Mouse (Mus musculus): ENCODE results near the gene Igf1r. TPM values are rescaled to one million over a fixed set of nuclear protein-coding genes. Genes with fewer than 3 reads are reported as not detected.

Gene Igf1r
- polyA plus RNA-seq, 1 experiment from 2014 or later: 23.2 TPM

DNA sequence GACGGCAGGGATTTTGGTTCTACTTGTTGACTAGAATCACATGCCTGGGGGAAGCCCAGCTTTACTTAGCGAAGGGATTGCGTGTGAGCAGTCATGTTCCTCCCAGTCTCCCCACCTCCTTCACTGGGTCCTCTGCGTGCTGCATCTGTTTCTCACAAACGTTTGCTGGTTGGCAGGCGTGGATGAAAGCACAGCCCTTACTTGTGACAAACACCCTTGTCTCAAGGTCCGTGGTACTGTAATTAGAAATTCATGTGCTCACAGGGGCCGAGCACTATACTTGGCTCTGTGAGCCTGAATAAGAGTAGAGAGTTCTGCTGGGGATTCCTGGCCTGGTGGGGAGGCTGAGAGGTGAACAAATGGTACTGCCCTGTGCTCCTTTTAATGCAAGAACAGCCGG, 73.4 kb downstream of the Igf1r start:
- ATAC-seq (ENCODE audit: insufficient number of reproducible peaks, insufficient read depth, low FRiP score, low read depth): no peak

DNA sequence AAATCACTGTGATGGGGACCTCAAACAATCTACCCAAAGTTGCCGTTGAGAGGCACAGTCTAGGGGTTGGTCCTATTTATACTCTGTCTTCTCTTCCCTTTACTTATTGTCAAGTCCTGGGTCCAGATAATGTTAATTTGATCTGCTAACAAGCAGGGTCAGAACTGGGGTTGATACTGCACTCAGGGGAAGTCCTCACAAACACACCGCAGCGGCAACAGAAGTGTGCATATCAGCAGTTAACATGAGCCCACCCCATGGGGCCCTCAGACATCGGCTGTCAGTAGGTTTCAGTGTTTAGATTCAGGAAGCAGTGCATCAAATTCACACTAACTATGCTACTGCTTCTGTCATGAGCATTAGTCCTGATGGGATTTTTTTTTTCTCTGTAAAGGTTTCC, 75.5 kb downstream of the Igf1r start:
- no peaks in the 10 kb centered on the region for H3K36me3 ChIP-seq (ENCODE audit: control insufficient read depth, insufficient read depth, low read length)
- H3K27me3 ChIP-seq (ENCODE audit: control insufficient read depth, insufficient read depth, low read length): no peaks in the 10 kb centered on the region
- no peak overlapping the region for H3K9ac ChIP-seq (replicated peaks; ENCODE audit: low read depth, low read length)
- no peak overlapping the region for H3K27ac ChIP-seq (ENCODE audit: low read length)
- no peak overlapping the region for H3K4me2 ChIP-seq (replicated peaks; ENCODE audit: low read depth, low read length)
- no peak overlapping the region for H3K4me3 ChIP-seq (ENCODE audit: low read depth, low read length)
- no peaks in the 10 kb centered on the region for H3K9me3 ChIP-seq (ENCODE audit: control insufficient read depth, low read depth, low read length)
- WGBS: 33% methylated on average over 4 of the region's 4 CpGs
- peaks cover 17% of the 10 kb centered on the region for H3K4me1 ChIP-seq (ENCODE audit: control insufficient read depth, insufficient read depth, low read length)
- no peak for ATAC-seq (ENCODE audit: insufficient number of reproducible peaks, insufficient read depth, low FRiP score, low read depth)

More for the DNA sequence above, 73.4 kb downstream of the Igf1r start:
- no peak overlapping the region; the same call in 1 of the 2 replicates for H3K9ac ChIP-seq (replicated peaks; ENCODE audit: low read depth, low read length)
- no peaks in the 10 kb centered on the region for H3K9me3 ChIP-seq (ENCODE audit: control insufficient read depth, low read depth, low read length)
- H3K27ac ChIP-seq (ENCODE audit: low read length): no peak overlapping the region
- H3K36me3 ChIP-seq (ENCODE audit: control insufficient read depth, insufficient read depth, low read length): no peaks in the 10 kb centered on the region
- H3K4me3 ChIP-seq (ENCODE audit: low read depth, low read length): no peak overlapping the region
- no peak overlapping the region for H3K4me2 ChIP-seq (replicated peaks; ENCODE audit: low read depth, low read length)
- H3K27me3 ChIP-seq (ENCODE audit: control insufficient read depth, insufficient read depth, low read length): no peaks in the 10 kb centered on the region
- H3K4me1 ChIP-seq (ENCODE audit: control insufficient read depth, insufficient read depth, low read length): peaks cover 22% of the 10 kb centered on the region
- WGBS: 77% methylated on average over 9 of the region's 9 CpGs

DNA sequence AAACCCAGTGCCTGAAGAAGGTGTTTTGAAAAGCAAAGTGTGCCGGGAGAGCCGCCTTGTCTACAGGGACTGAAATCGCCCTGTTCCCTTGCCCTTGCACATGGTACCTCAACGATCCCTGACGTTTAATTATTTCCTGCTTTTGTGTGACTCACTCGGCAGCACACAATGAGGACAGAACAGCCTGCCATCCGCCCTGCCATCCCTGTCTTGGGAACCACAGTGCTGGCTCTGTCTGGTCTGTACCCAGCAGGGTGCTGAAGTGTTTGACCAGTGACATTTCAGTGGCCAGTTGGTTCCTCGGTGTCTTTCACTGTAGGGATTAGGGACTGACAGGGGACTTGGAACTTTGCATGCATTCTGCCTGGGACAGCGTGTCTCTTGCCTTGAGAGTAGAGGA, 78.2 kb downstream of the Igf1r start:
- Histone ChIP-seq H3K9ac (replicated peaks; ENCODE audit: low read depth, low read length) (no peak overlapping the region), H3K27me3 (ENCODE audit: control insufficient read depth, insufficient read depth, low read length) (no peaks in the 10 kb centered on the region), H3K27ac (ENCODE audit: low read length) (no peak overlapping the region), H3K4me1 (ENCODE audit: control insufficient read depth, insufficient read depth, low read length) (peaks cover 17% of the 10 kb centered on the region), H3K4me2 (replicated peaks; ENCODE audit: low read depth, low read length) (no peak overlapping the region), H3K4me3 (ENCODE audit: low read depth, low read length) (no peak overlapping the region), H3K36me3 (ENCODE audit: control insufficient read depth, insufficient read depth, low read length) (no peaks in the 10 kb centered on the region), H3K9me3 (ENCODE audit: control insufficient read depth, low read depth, low read length) (no peaks in the 10 kb centered on the region)
- ATAC-seq (ENCODE audit: insufficient number of reproducible peaks, insufficient read depth, low FRiP score, low read depth): no peak
- 40% methylated on average over 9 of the region's 9 CpGs for WGBS

DNA sequence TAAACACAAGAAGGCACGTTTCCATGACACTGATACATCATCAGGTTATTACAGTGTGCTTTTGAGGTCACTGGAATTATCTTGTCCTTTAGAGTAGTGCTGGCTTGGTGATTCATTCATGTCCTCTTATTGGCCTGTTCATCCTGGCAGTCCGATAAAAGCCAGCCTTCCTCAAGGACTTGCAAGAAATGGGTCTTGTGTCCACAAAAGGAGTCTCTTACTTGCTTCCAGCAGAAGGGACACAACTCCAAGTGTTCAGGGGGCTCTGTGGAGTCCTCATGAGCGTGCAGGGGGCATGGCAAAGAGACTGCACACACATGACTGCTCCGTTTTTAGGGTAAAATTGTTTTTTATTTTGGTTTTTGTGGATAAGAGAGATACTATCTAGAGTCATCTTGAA, 83.9 kb downstream of the Igf1r start:
- no peaks in the 10 kb centered on the region for H3K4me1 ChIP-seq (ENCODE audit: control insufficient read depth, insufficient read depth, low read length)
- no peak for ATAC-seq (ENCODE audit: insufficient number of reproducible peaks, insufficient read depth, low FRiP score, low read depth)
- no peak overlapping the region for H3K4me3 ChIP-seq (ENCODE audit: low read depth, low read length)
- no peaks in the 10 kb centered on the region for H3K9me3 ChIP-seq (ENCODE audit: control insufficient read depth, low read depth, low read length)
- no peak overlapping the region for H3K4me2 ChIP-seq (replicated peaks; ENCODE audit: low read depth, low read length)
- H3K9ac ChIP-seq (replicated peaks; ENCODE audit: low read depth, low read length): no peak overlapping the region
- WGBS: 76% methylated on average over 4 of the region's 4 CpGs
- H3K27ac ChIP-seq (ENCODE audit: low read length): no peak overlapping the region
- no peaks in the 10 kb centered on the region for H3K27me3 ChIP-seq (ENCODE audit: control insufficient read depth, insufficient read depth, low read length)
- no peaks in the 10 kb centered on the region for H3K36me3 ChIP-seq (ENCODE audit: control insufficient read depth, insufficient read depth, low read length)

GRCm38 (mm10) chr7:68038846-68039245, 86.2 kb downstream of the Igf1r start:
- H3K9me3 ChIP-seq (ENCODE audit: control insufficient read depth, low read depth, low read length): no peaks in the 10 kb centered on the region
- H3K36me3 ChIP-seq (ENCODE audit: control insufficient read depth, insufficient read depth, low read length): no peaks in the 10 kb centered on the region
- no peaks in the 10 kb centered on the region for H3K4me1 ChIP-seq (ENCODE audit: control insufficient read depth, insufficient read depth, low read length)
- ATAC-seq (ENCODE audit: insufficient number of reproducible peaks, insufficient read depth, low FRiP score, low read depth): no peak
- no peak overlapping the region for H3K9ac ChIP-seq (replicated peaks; ENCODE audit: low read depth, low read length)
- WGBS: 65% methylated on average over 8 of the region's 8 CpGs
- no peak overlapping the region for H3K27ac ChIP-seq (ENCODE audit: low read length)
- H3K4me2 ChIP-seq (replicated peaks; ENCODE audit: low read depth, low read length): no peak overlapping the region
- H3K4me3 ChIP-seq (ENCODE audit: low read depth, low read length): no peak overlapping the region
- H3K27me3 ChIP-seq (ENCODE audit: control insufficient read depth, insufficient read depth, low read length): no peaks in the 10 kb centered on the region

DNA sequence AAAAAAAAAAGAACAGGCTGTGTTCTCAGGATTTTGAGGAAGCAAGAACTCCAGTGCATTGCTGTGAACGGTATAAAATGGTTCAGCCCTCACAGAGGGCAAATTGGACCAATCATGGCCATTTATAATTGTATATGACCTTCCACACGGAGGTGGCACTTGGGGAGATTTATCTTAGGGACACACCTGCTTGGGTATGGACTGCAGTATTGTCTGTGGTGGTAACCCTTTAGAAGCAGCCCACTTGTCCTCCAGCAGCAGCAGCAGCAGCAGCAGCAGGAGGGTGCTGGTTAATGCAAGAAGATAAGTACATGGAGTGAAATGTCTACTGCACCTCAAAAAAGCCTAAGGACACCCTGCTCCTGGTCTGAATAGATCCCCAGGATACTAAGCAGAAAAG, 86.9 kb downstream of the Igf1r start:
- H3K9me3 ChIP-seq (ENCODE audit: control insufficient read depth, low read depth, low read length): no peaks in the 10 kb centered on the region
- no peaks in the 10 kb centered on the region for H3K36me3 ChIP-seq (ENCODE audit: control insufficient read depth, insufficient read depth, low read length)
- H3K4me2 ChIP-seq (replicated peaks; ENCODE audit: low read depth, low read length): no peak overlapping the region
- 66% methylated on average over 2 of the region's 2 CpGs for WGBS
- no peak overlapping the region for H3K4me3 ChIP-seq (ENCODE audit: low read depth, low read length)
- H3K27me3 ChIP-seq (ENCODE audit: control insufficient read depth, insufficient read depth, low read length): no peaks in the 10 kb centered on the region
- no peak overlapping the region for H3K9ac ChIP-seq (replicated peaks; ENCODE audit: low read depth, low read length)
- ATAC-seq (ENCODE audit: insufficient number of reproducible peaks, insufficient read depth, low FRiP score, low read depth): no peak
- H3K4me1 ChIP-seq (ENCODE audit: control insufficient read depth, insufficient read depth, low read length): no peaks in the 10 kb centered on the region
- no peak overlapping the region for H3K27ac ChIP-seq (ENCODE audit: low read length)

DNA sequence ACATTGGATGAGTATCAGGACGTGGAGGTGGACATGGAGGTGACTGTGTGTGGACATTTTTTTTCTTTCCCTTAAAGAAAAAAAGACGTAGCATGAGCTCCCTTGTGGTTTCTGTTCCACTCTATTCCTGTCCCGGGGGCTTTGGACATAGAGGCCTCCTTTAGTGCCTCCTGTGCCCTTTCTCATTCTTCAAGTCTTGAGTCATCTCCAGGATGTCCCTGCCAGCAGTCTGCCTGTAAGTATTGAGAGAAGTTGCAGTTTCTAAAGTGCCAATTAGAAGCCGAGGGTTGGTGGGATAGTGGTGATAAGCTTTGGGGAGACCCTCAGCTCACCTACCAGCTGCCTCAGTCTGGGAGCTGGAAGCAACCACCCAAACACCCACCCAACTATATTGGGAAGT, 92.0 kb downstream of the Igf1r start:
- Histone ChIP-seq H3K27me3 (ENCODE audit: control insufficient read depth, insufficient read depth, low read length) (no peaks in the 10 kb centered on the region), H3K4me1 (ENCODE audit: control insufficient read depth, insufficient read depth, low read length) (no peaks in the 10 kb centered on the region), H3K36me3 (ENCODE audit: control insufficient read depth, insufficient read depth, low read length) (no peaks in the 10 kb centered on the region), H3K4me2 (replicated peaks; ENCODE audit: low read depth, low read length) (no peak overlapping the region), H3K9me3 (ENCODE audit: control insufficient read depth, low read depth, low read length) (no peaks in the 10 kb centered on the region), H3K9ac (replicated peaks; ENCODE audit: low read depth, low read length) (no peak overlapping the region), H3K4me3 (ENCODE audit: low read depth, low read length) (no peak overlapping the region), H3K27ac (ENCODE audit: low read length) (no peak overlapping the region)
- WGBS: 80% methylated on average over 4 of the region's 4 CpGs
- ATAC-seq (ENCODE audit: insufficient number of reproducible peaks, insufficient read depth, low FRiP score, low read depth): no peak

DNA sequence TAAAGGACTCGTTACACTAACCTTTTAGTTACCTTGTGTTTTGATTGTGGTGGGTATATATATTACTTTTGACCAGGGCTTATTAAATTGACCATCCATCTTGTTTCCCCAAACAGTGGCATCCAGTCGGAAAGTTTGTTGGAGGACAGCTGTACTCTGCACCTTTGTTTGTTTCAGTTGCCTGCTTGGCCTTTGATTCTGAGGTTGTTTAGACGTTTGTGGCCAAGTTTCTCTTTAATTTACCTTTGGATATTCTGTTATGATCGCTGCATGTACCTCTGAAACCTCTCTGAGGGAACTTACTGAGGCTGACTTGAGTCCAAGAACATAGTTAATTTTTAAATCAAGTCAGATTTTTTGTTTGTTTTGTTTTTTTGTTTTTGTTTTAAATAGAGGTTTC, 94.5 kb downstream of the Igf1r start:
- 59% methylated on average over 4 of the region's 4 CpGs for WGBS
- H3K27me3 ChIP-seq (ENCODE audit: control insufficient read depth, insufficient read depth, low read length): no peaks in the 10 kb centered on the region
- H3K4me3 ChIP-seq (ENCODE audit: low read depth, low read length): no peak overlapping the region
- H3K9ac ChIP-seq (replicated peaks; ENCODE audit: low read depth, low read length): no peak overlapping the region
- H3K9me3 ChIP-seq (ENCODE audit: control insufficient read depth, low read depth, low read length): no peaks in the 10 kb centered on the region
- no peak overlapping the region for H3K27ac ChIP-seq (ENCODE audit: low read length)
- H3K4me2 ChIP-seq (replicated peaks; ENCODE audit: low read depth, low read length): no peak overlapping the region
- no peaks in the 10 kb centered on the region for H3K36me3 ChIP-seq (ENCODE audit: control insufficient read depth, insufficient read depth, low read length)
- no peaks in the 10 kb centered on the region for H3K4me1 ChIP-seq (ENCODE audit: control insufficient read depth, insufficient read depth, low read length)
- ATAC-seq (ENCODE audit: insufficient number of reproducible peaks, insufficient read depth, low FRiP score, low read depth): no peak

DNA sequence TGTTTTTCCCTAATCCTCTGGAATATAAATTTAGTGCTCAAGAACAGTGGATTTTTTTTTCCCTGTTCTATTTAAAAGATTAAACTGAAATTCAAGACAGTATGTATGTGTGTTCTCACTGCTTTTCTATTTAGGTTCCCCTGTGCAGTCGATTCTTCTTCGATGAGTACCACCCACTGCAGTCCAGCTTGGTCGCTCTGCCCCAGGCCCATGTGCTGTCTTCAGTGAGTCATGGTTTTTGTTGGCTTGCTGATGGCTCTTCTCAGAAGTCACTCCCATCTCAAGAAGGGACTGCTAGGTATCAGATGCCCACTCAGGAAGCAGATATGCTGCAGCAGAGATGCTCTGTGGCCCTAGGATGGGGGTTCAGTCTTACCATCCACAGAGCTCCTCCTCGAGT, 95.9 kb downstream of the Igf1r start:
- H3K9me3 ChIP-seq (ENCODE audit: control insufficient read depth, low read depth, low read length): no peaks in the 10 kb centered on the region
- no peaks in the 10 kb centered on the region for H3K36me3 ChIP-seq (ENCODE audit: control insufficient read depth, insufficient read depth, low read length)
- 85% methylated on average over 4 of the region's 4 CpGs for WGBS
- no peak overlapping the region for H3K27ac ChIP-seq (ENCODE audit: low read length)
- ATAC-seq (ENCODE audit: insufficient number of reproducible peaks, insufficient read depth, low FRiP score, low read depth): no peak
- H3K9ac ChIP-seq (replicated peaks; ENCODE audit: low read depth, low read length): no peak overlapping the region
- H3K4me1 ChIP-seq (ENCODE audit: control insufficient read depth, insufficient read depth, low read length): 0 out of 2 replicates have a peak, but pooled peaks cover 7% of the 10 kb centered on the region
- H3K4me2 ChIP-seq (replicated peaks; ENCODE audit: low read depth, low read length): no peak overlapping the region
- H3K27me3 ChIP-seq (ENCODE audit: control insufficient read depth, insufficient read depth, low read length): no peaks in the 10 kb centered on the region
- no peak overlapping the region for H3K4me3 ChIP-seq (ENCODE audit: low read depth, low read length)

All from stomach, embryonic 14.5 days (tissue).